Mouse (Mus musculus): ENCODE data around the gene Srsf9.
"Not testable (repeated sequence)": the region's sequence is repeated elsewhere in the genome, so short reads cannot be mapped to it uniquely, and the experiment has no call there.

Gene Srsf9

GRCm38 (mm10) chr5:115373441-115374203, 46.6 kb downstream of the Srsf9 start:
- in situ Hi-C loops (cut with MseI, MboI), result no loop called here

GRCm38 (mm10) chr5:115374204-115374820, 47.3 kb downstream of the Srsf9 start:
- in situ Hi-C loops (cut with MseI, MboI), result no loop called here

GRCm38 (mm10) chr5:115375436-115375835, 48.5 kb downstream of the Srsf9 start:
- in situ Hi-C loops (cut with MseI, MboI), result no loop called here

GRCm38 (mm10) chr5:115378882-115379281, 51.9 kb downstream of the Srsf9 start:
- in situ Hi-C loops (cut with MseI, MboI), result not testable (repeated sequence)

All from mouse trophoblast stem cell (cell line).